Mouse (Mus musculus): ENCODE data around the gene Tut1. TPM values are rescaled to one million over a fixed set of nuclear protein-coding genes. Genes with fewer than 3 reads are reported as not detected.

The Tut1 gene
- polyA plus RNA-seq, 1 experiment = 20.8 TPM

- Histone ChIP-seq H3K27ac (ENCODE audit: insufficient read depth, low read length) (no peak overlapping the region), H3K4me1 (ENCODE audit: control insufficient read depth, insufficient read depth, low read length) (no peaks in the 10 kb centered on the region), H3K27me3 (ENCODE audit: control insufficient read depth, insufficient read depth, low read length) (no peaks in the 10 kb centered on the region), H3K4me3 (replicated peaks; ENCODE audit: insufficient read depth, low read depth, low read length) (no peak overlapping the region)
- no peak for DNase-seq
- no peak for TF ChIP-seq POLR2A (IDR thresholded peaks at IDR 0.05; ENCODE audit: borderline replicate concordance, insufficient read depth, low read length)
- no peak for TF ChIP-seq CTCF (IDR thresholded peaks at IDR 0.05; ENCODE audit: borderline replicate concordance, insufficient read depth, low read depth, low read length)
- 78% methylated on average over 13 of the region's 13 CpGs for WGBS
Measured at GRCm38 (mm10) chr19:8991871-8992735, 38.5 kb downstream of the Tut1 start.

- peak; percentile 45 to 58 for DNase-seq
- Histone ChIP-seq H3K27ac (ENCODE audit: insufficient read depth, low read length) (no peak overlapping the region), H3K4me1 (ENCODE audit: control insufficient read depth, insufficient read depth, low read length) (no peaks in the 10 kb centered on the region), H3K27me3 (ENCODE audit: control insufficient read depth, insufficient read depth, low read length) (no peaks in the 10 kb centered on the region), H3K4me3 (replicated peaks; ENCODE audit: insufficient read depth, low read depth, low read length) (no peak overlapping the region)
- TF ChIP-seq CTCF (IDR thresholded peaks at IDR 0.05; ENCODE audit: borderline replicate concordance, insufficient read depth, low read depth, low read length) = peak; percentile 67
- no peak for TF ChIP-seq POLR2A (IDR thresholded peaks at IDR 0.05; ENCODE audit: borderline replicate concordance, insufficient read depth, low read length)
- 34% methylated on average over 12 of the region's 12 CpGs for WGBS
Measured at GRCm38 (mm10) chr19:8992769-8993624, 39.4 kb downstream of the Tut1 start.

- DNase-seq = no peak
- Histone ChIP-seq H3K27me3 (ENCODE audit: control insufficient read depth, insufficient read depth, low read length) (no peaks in the 10 kb centered on the region), H3K27ac (ENCODE audit: insufficient read depth, low read length) (no peak overlapping the region), H3K4me3 (replicated peaks; ENCODE audit: insufficient read depth, low read depth, low read length) (no peak overlapping the region), H3K4me1 (ENCODE audit: control insufficient read depth, insufficient read depth, low read length) (no peaks in the 10 kb centered on the region)
- TF ChIP-seq POLR2A (IDR thresholded peaks at IDR 0.05; ENCODE audit: borderline replicate concordance, insufficient read depth, low read length) (no peak), CTCF (IDR thresholded peaks at IDR 0.05; ENCODE audit: borderline replicate concordance, insufficient read depth, low read depth, low read length) (no peak)
- WGBS = 51% methylated on average over 2 of the region's 2 CpGs
Measured at GRCm38 (mm10) chr19:8993625-8993912, 39.9 kb downstream of the Tut1 start.

GRCm38 (mm10) chr19:8994813-8995607 is 41.4 kb downstream of the Tut1 start:
- WGBS = 85% methylated on average over 10 of the region's 10 CpGs
- no peaks in the 10 kb centered on the region for H3K4me1 ChIP-seq (ENCODE audit: control insufficient read depth, insufficient read depth, low read length)

GRCm38 (mm10) chr19:8996601-8997000 is 43.0 kb downstream of the Tut1 start:
- H3K4me1 ChIP-seq (ENCODE audit: control insufficient read depth, insufficient read depth, low read length) = no peaks in the 10 kb centered on the region
- WGBS = 94% methylated on average over 6 of the region's 6 CpGs
- TF ChIP-seq POLR2A (IDR thresholded peaks at IDR 0.05; ENCODE audit: borderline replicate concordance, insufficient read depth, low read length) (no peak), CTCF (IDR thresholded peaks at IDR 0.05; ENCODE audit: borderline replicate concordance, insufficient read depth, low read depth, low read length) (no peak)
- no peak for DNase-seq
- no peak overlapping the region for H3K27ac ChIP-seq (ENCODE audit: insufficient read depth, low read length)
- H3K27me3 ChIP-seq (ENCODE audit: control insufficient read depth, insufficient read depth, low read length) = no peaks in the 10 kb centered on the region
- H3K4me3 ChIP-seq (replicated peaks; ENCODE audit: insufficient read depth, low read depth, low read length) = no peak overlapping the region

More at GRCm38 (mm10) chr19:8994813-8995607, 41.4 kb downstream of the Tut1 start:
- Histone ChIP-seq H3K4me3 (replicated peaks; ENCODE audit: insufficient read depth, low read depth, low read length) (no peak overlapping the region), H3K27me3 (ENCODE audit: control insufficient read depth, insufficient read depth, low read length) (no peaks in the 10 kb centered on the region), H3K27ac (ENCODE audit: insufficient read depth, low read length) (no peak overlapping the region)
- TF ChIP-seq CTCF (IDR thresholded peaks at IDR 0.05; ENCODE audit: borderline replicate concordance, insufficient read depth, low read depth, low read length) (no peak), POLR2A (IDR thresholded peaks at IDR 0.05; ENCODE audit: borderline replicate concordance, insufficient read depth, low read length) (no peak)
- DNase-seq = no peak

GRCm38 (mm10) chr19:8997546-8997945 is 43.9 kb downstream of the Tut1 start:
- no peak overlapping the region for H3K27ac ChIP-seq (ENCODE audit: insufficient read depth, low read length)
- H3K4me3 ChIP-seq (replicated peaks; ENCODE audit: insufficient read depth, low read depth, low read length) = no peak overlapping the region
- no peaks in the 10 kb centered on the region for H3K4me1 ChIP-seq (ENCODE audit: control insufficient read depth, insufficient read depth, low read length)
- no peak for DNase-seq
- 26% methylated on average over 4 of the region's 4 CpGs for WGBS
- H3K27me3 ChIP-seq (ENCODE audit: control insufficient read depth, insufficient read depth, low read length) = no peaks in the 10 kb centered on the region
- TF ChIP-seq CTCF (IDR thresholded peaks at IDR 0.05; ENCODE audit: borderline replicate concordance, insufficient read depth, low read depth, low read length) = no peak
- TF ChIP-seq POLR2A (IDR thresholded peaks at IDR 0.05; ENCODE audit: borderline replicate concordance, insufficient read depth, low read length) = no peak

GRCm38 (mm10) chr19:8998546-8998945 is 44.9 kb downstream of the Tut1 start:
- H3K27ac ChIP-seq (ENCODE audit: insufficient read depth, low read length) = no peak overlapping the region
- H3K27me3 ChIP-seq (ENCODE audit: control insufficient read depth, insufficient read depth, low read length) = no peaks in the 10 kb centered on the region
- DNase-seq = no peak
- H3K4me3 ChIP-seq (replicated peaks; ENCODE audit: insufficient read depth, low read depth, low read length) = no peak overlapping the region
- TF ChIP-seq CTCF (IDR thresholded peaks at IDR 0.05; ENCODE audit: borderline replicate concordance, insufficient read depth, low read depth, low read length) (no peak), POLR2A (IDR thresholded peaks at IDR 0.05; ENCODE audit: borderline replicate concordance, insufficient read depth, low read length) (no peak)
- H3K4me1 ChIP-seq (ENCODE audit: control insufficient read depth, insufficient read depth, low read length) = no peaks in the 10 kb centered on the region
- WGBS = 83% methylated on average over 6 of the region's 6 CpGs
